Mouse (Mus musculus) testis, postnatal 10 days (tissue): Measurements from ENCODE around the gene Dynlt1c.
"Not testable (repeated sequence)": the region's sequence is repeated elsewhere in the genome, so short reads cannot be mapped to it uniquely, and the experiment has no call there.

Experiments
- DNase-seq: peaks from one replicate; pipeline ENCODE4 v3.0.0; 2021; ENCODE audit warnings: low spot score

Gene Dynlt1c

GRCm38 (mm10) chr17:6655087-6655511 is 53.6 kb downstream of the Dynlt1c start:
- DNase-seq: peak; percentile 76

GRCm38 (mm10) chr17:6655567-6656281 is 54.3 kb downstream of the Dynlt1c start, which contains the start of gene Dynlt1f:
Gene Dynlt1f (minus strand): TSS chr17:6655900.
- DNase-seq: peak; percentile 63

GRCm38 (mm10) chr17:6656471-6656870 is 55.0 kb downstream of the Dynlt1c start:
- DNase-seq: not testable (repeated sequence)

- DNase-seq: not testable (repeated sequence)
These were observed 57.3 kb downstream of the Dynlt1c start, which contains the start of gene Sytl3 for GRCm38 (mm10) chr17:6658801-6659200. Gene Sytl3 (plus strand): TSS chr17:6659093.
